Mouse (Mus musculus) myocyte (in vitro differentiated cells): ENCODE results near the gene Rpf2. TPM values are rescaled to one million over a fixed set of nuclear protein-coding genes. Genes with fewer than 3 reads are reported as not detected.

ENCODE experiments used
- H3K27me3 ChIP-seq: one replicate; pipeline ENCODE4 v1.6.1; 2011; ENCODE audit not compliant: control insufficient read depth, insufficient read depth, insufficient read length
- H3K36me3 ChIP-seq: one replicate; pipeline ENCODE4 v1.6.1; 2011; ENCODE audit not compliant: control insufficient read depth, insufficient read depth
- H3K4me2 ChIP-seq: one replicate; pipeline ENCODE4 v1.6.1; 2011; ENCODE audit warnings: low read depth, control low read depth
- H3K4me3 ChIP-seq: one replicate; pipeline ENCODE4 v1.5.1; 2011; ENCODE audit warnings: mild to moderate bottlenecking, control low read depth, moderate library complexity
- H3K79me2 ChIP-seq: one replicate; pipeline ENCODE4 v1.6.1; 2011; ENCODE audit not compliant: control insufficient read depth, insufficient read depth
- H3ac ChIP-seq: one replicate; pipeline ENCODE4 v1.6.1; 2011; ENCODE audit not compliant: control insufficient read depth, insufficient read length
- CEBPB ChIP-seq: IDR thresholded peaks from 2 replicates; pipeline ENCODE4 v1.6.1; 2011; ENCODE audit warnings: mild to moderate bottlenecking, moderate library complexity; ENCODE audit not compliant: poor library complexity, insufficient read depth, severe bottlenecking
- E2F4 ChIP-seq: IDR thresholded peaks from one replicate; pipeline ENCODE4 v1.6.1; 2011; ENCODE audit warnings: mild to moderate bottlenecking, control low read depth, moderate library complexity; ENCODE audit not compliant: insufficient read depth
- MAX ChIP-seq: IDR thresholded peaks from one replicate; pipeline ENCODE4 v1.6.1; 2011; ENCODE audit warnings: low read depth, mild to moderate bottlenecking, control low read depth
- MYOD1 ChIP-seq, 3 experiments: IDR thresholded peaks; one replicate each; pipeline ENCODE4 v1.6.1; 2011; ENCODE audit warnings: control low read depth in 2 of 3, low read depth in 2 of 3, mild to moderate bottlenecking in 2 of 3, moderate library complexity in 1 of 3; ENCODE audit not compliant: insufficient read length in 2 of 3, control insufficient read depth in 1 of 3
- MYOG ChIP-seq, 3 experiments: IDR thresholded peaks; one replicate each; pipeline ENCODE4 v1.6.1; 2011; ENCODE audit warnings: control low read depth in 2 of 3, low read depth in 2 of 3, mild to moderate bottlenecking in 2 of 3; ENCODE audit not compliant: insufficient read length in 2 of 3, control insufficient read depth in 1 of 3, insufficient read depth in 1 of 3
- POLR2A ChIP-seq: IDR thresholded peaks from one replicate; pipeline ENCODE4 v1.6.1; 2011; ENCODE audit warnings: low read depth, mild to moderate bottlenecking, control low read depth, moderate library complexity; ENCODE audit not compliant: insufficient read length
- POLR2AphosphoS2 ChIP-seq: IDR thresholded peaks from one replicate; pipeline ENCODE4 v1.6.1; 2011; ENCODE audit warnings: low read depth, control low read depth; ENCODE audit not compliant: insufficient read length
- REST ChIP-seq: IDR thresholded peaks from one replicate; pipeline ENCODE4 v1.6.1; 2011; ENCODE audit warnings: mild to moderate bottlenecking, control low read depth, moderate library complexity; ENCODE audit not compliant: insufficient read depth, insufficient read length
- SRF ChIP-seq: IDR thresholded peaks from one replicate; pipeline ENCODE4 v1.6.1; 2011; ENCODE audit warnings: low read depth; ENCODE audit not compliant: control insufficient read depth, insufficient read length
- TCF12 ChIP-seq: IDR thresholded peaks from one replicate; pipeline ENCODE4 v1.6.1; 2011; ENCODE audit warnings: mild to moderate bottlenecking, control low read depth; ENCODE audit not compliant: poor library complexity, insufficient read depth, severe bottlenecking
- TCF3 ChIP-seq: IDR thresholded peaks from one replicate; pipeline ENCODE4 v1.6.1; 2011; ENCODE audit warnings: low read depth, control low read depth; ENCODE audit not compliant: insufficient read length
- USF1 ChIP-seq: IDR thresholded peaks from one replicate; pipeline ENCODE4 v1.6.1; 2011; ENCODE audit warnings: low read depth, mild to moderate bottlenecking, control low read depth, moderate library complexity
- polyA plus RNA-seq: library from polyadenylated mRNA; unstranded; fragments of >200 nt; fragmentation: generic; extraction: Trizol; gene quantifications from one replicate; pipeline ENCODE4 v1.2.1, GENCODE M21; 2012; ENCODE audit warnings: missing spikeins

Rpf2 gene
- polyA plus RNA-seq, 1 experiment: 22.3 TPM

GRCm38 (mm10) chr10:40284997-40285396 lies 38.2 kb upstream of the Rpf2 start:
- Histone ChIP-seq H3K27me3 (no peaks in the 10 kb centered on the region), H3ac (no peak overlapping the region), H3K79me2 (no peaks in the 10 kb centered on the region)

DNA sequence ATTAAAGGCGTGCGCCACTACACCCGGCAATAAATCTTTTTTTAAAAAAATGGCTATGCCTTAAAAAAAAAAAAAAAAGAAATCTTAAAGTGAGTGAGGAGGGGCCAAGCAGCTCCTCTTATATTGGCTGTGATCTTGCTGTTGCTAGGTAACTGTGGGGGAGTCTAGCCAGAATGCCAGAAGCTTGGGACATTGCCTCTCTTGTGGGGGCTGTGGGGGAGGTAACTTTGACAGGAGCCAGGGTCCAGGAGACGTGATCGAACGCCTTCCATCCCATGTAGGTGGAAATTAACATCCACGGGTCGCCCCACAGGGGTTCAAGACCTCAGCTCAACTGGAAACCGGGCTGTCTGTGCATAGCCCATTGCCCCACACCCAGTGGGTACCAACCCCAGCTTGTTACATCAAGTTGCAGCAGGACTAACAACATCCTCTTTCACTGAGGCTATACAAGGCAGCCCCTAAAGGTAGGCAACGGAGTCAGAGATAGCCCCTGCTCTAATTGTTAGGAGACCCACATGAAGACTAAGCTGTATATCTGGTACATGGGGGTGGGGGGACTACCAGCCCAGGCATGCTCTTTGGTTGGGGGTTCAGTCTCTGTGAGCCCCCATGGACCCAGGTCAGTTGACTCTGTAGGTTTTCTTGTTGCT lies 37.5 kb upstream of the Rpf2 start:
- no peaks in the 10 kb centered on the region for H3K79me2 ChIP-seq
- H3K36me3 ChIP-seq: peaks cover 16% of the 10 kb centered on the region
- no peak overlapping the region for H3K4me3 ChIP-seq
- no peaks in the 10 kb centered on the region for H3K27me3 ChIP-seq
- TF ChIP-seq REST (no peak), POLR2AphosphoS2 (no peak), SRF (no peak), MYOD1 (IDR thresholded peaks at IDR 0.05; ENCODE audit: control insufficient read depth in 1 of 3, insufficient read length in 2 of 3, low read depth in 2 of 3) (no peak), MYOG (IDR thresholded peaks at IDR 0.05; ENCODE audit: control insufficient read depth in 1 of 3, insufficient read depth in 1 of 3, insufficient read length in 2 of 3, low read depth in 2 of 3) (no peak)
- no peak overlapping the region for H3ac ChIP-seq
- H3K4me2 ChIP-seq: no peak overlapping the region

More at GRCm38 (mm10) chr10:40284997-40285396, 38.2 kb upstream of the Rpf2 start:
- no peak overlapping the region for H3K4me3 ChIP-seq
- TF ChIP-seq MYOD1 (IDR thresholded peaks at IDR 0.05; ENCODE audit: control insufficient read depth in 1 of 3, insufficient read length in 2 of 3, low read depth in 2 of 3) (no peak), POLR2A (no peak), MAX (no peak), POLR2AphosphoS2 (no peak), TCF12 (no peak), TCF3 (no peak), MYOG (IDR thresholded peaks at IDR 0.05; ENCODE audit: control insufficient read depth in 1 of 3, insufficient read depth in 1 of 3, insufficient read length in 2 of 3, low read depth in 2 of 3) (no peak), SRF (no peak), USF1 (no peak), REST (no peak), E2F4 (no peak), CEBPB (no peak)
- no peak overlapping the region for H3K4me2 ChIP-seq
- H3K36me3 ChIP-seq: peaks cover 16% of the 10 kb centered on the region

- Histone ChIP-seq H3ac (no peak overlapping the region), H3K4me3 (no peak overlapping the region), H3K36me3 (peaks cover 16% of the 10 kb centered on the region), H3K79me2 (no peaks in the 10 kb centered on the region), H3K4me2 (no peak overlapping the region), H3K27me3 (no peaks in the 10 kb centered on the region)
- TF ChIP-seq CEBPB (no peak), POLR2A (no peak), SRF (no peak), USF1 (no peak), MYOG (IDR thresholded peaks at IDR 0.05; ENCODE audit: control insufficient read depth in 1 of 3, insufficient read depth in 1 of 3, insufficient read length in 2 of 3, low read depth in 2 of 3) (no peak), MYOD1 (IDR thresholded peaks at IDR 0.05; ENCODE audit: control insufficient read depth in 1 of 3, insufficient read length in 2 of 3, low read depth in 2 of 3) (no peak)
Measured at GRCm38 (mm10) chr10:40283636-40284035, 36.8 kb upstream of the Rpf2 start.

GRCm38 (mm10) chr10:40281565-40281964 lies 34.7 kb upstream of the Rpf2 start:
- TF ChIP-seq SRF: no peak
- TF ChIP-seq MAX: no peak
- no peak for TF ChIP-seq TCF12
- no peak for TF ChIP-seq TCF3
- TF ChIP-seq REST: no peak
- TF ChIP-seq CEBPB: no peak
- no peak for TF ChIP-seq E2F4
- TF ChIP-seq POLR2AphosphoS2: no peak
- H3K36me3 ChIP-seq: peaks cover 13% of the 10 kb centered on the region
- H3ac ChIP-seq: no peak overlapping the region
- no peak overlapping the region for H3K4me3 ChIP-seq
- H3K79me2 ChIP-seq: no peaks in the 10 kb centered on the region
- H3K27me3 ChIP-seq: no peaks in the 10 kb centered on the region
- no peak overlapping the region for H3K4me2 ChIP-seq

DNA sequence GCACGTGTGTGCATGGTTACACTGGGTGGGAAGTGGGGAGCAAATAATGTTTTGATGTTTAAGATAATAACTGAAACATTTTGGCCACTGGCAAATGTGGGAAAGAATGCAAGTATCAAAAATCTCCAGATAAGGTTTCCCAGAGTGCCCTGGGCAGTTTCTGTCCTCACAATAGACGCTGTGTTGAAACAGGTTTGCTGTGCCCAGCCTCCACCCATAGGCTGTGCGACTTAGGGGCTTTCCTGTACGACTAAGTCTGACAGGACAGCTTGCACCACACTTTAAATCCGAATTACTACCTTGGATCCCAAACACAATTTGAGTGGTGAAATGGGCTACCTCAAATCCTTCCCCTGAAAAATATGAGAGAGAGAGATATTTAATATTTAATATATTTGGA lies 31.5 kb upstream of the Rpf2 start:
- no peak overlapping the region for H3K4me3 ChIP-seq
- H3K36me3 ChIP-seq: no peaks in the 10 kb centered on the region
- H3ac ChIP-seq: no peak overlapping the region
- H3K4me2 ChIP-seq: no peak overlapping the region
- no peaks in the 10 kb centered on the region for H3K79me2 ChIP-seq
- H3K27me3 ChIP-seq: no peaks in the 10 kb centered on the region
- TF ChIP-seq MYOG (IDR thresholded peaks at IDR 0.05; ENCODE audit: control insufficient read depth in 1 of 3, insufficient read depth in 1 of 3, insufficient read length in 2 of 3, low read depth in 2 of 3): no peak
- TF ChIP-seq POLR2A: no peak
- no peak for TF ChIP-seq POLR2AphosphoS2
- no peak for TF ChIP-seq REST
